Mouse (Mus musculus) cerebellum, postnatal 25 days (tissue): ENCODE data around the gene Med29.

Source experiments
- DNase-seq, 2 experiments: peaks; one replicate each; pipeline ENCODE4 v3.0.0; 2021; ENCODE audit warnings: mixed read lengths in 2 of 2

The Med29 gene

GRCm38 (mm10) chr7:28375176-28375921 is 17.2 kb downstream of the Med29 start:
- peak; percentile 60 to 79 for DNase-seq

- DNase-seq = no peak
Measured at GRCm38 (mm10) chr7:28374647-28375046, 17.9 kb downstream of the Med29 start.

- no peak for DNase-seq
Measured at GRCm38 (mm10) chr7:28373891-28374495, 18.5 kb downstream of the Med29 start.

- peak; percentile 64 to 82 for DNase-seq
Measured at GRCm38 (mm10) chr7:28373131-28373581, 19.4 kb downstream of the Med29 start.

GRCm38 (mm10) chr7:28372251-28373108 is 20.0 kb downstream of the Med29 start, which contains the start of gene Plekhg2:
TSS of gene Plekhg2 (minus strand) at chr7:28372599.
- DNase-seq = peak; percentile 93

GRCm38 (mm10) chr7:28371514-28371989 is 21.0 kb downstream of the Med29 start:
- peak in 1 of 2 experiments; percentile 37 for DNase-seq

GRCm38 (mm10) chr7:28370977-28371513 is 21.5 kb downstream of the Med29 start:
- DNase-seq = no peak

- DNase-seq = no peak
Measured at GRCm38 (mm10) chr7:28370051-28370450, 22.5 kb downstream of the Med29 start.

GRCm38 (mm10) chr7:28368276-28368920 is 24.1 kb downstream of the Med29 start:
- no peak for DNase-seq

GRCm38 (mm10) chr7:28367663-28368275 is 24.7 kb downstream of the Med29 start:
- no peak for DNase-seq

- DNase-seq = no peak
Measured at GRCm38 (mm10) chr7:28362441-28363060, 30.0 kb downstream of the Med29 start.

GRCm38 (mm10) chr7:28361647-28362341 is 30.7 kb downstream of the Med29 start:
- DNase-seq = no peak

- no peak for DNase-seq
Measured at GRCm38 (mm10) chr7:28360291-28360690, 32.2 kb downstream of the Med29 start.

GRCm38 (mm10) chr7:28359854-28360253 is 32.7 kb downstream of the Med29 start:
- DNase-seq = no peak

GRCm38 (mm10) chr7:28358431-28358830 is 34.1 kb downstream of the Med29 start:
- DNase-seq = no peak

GRCm38 (mm10) chr7:28357984-28358383 is 34.5 kb downstream of the Med29 start:
- DNase-seq = no peak

- no peak for DNase-seq
Measured at GRCm38 (mm10) chr7:28356981-28357380, 35.5 kb downstream of the Med29 start.

- DNase-seq = no peak
Measured at GRCm38 (mm10) chr7:28355221-28355620, 37.3 kb downstream of the Med29 start.

- no peak for DNase-seq
Measured at GRCm38 (mm10) chr7:28354596-28354995, 37.9 kb downstream of the Med29 start.

- no peak for DNase-seq
Measured at GRCm38 (mm10) chr7:28354113-28354581, 38.4 kb downstream of the Med29 start.

- DNase-seq = no peak
Measured at GRCm38 (mm10) chr7:28353267-28353666, 39.2 kb downstream of the Med29 start.
